Mouse (Mus musculus) cortical plate, adult 2 months (tissue): Measurements from ENCODE around the gene Ripply1. TPM values are rescaled to one million over a fixed set of nuclear protein-coding genes. Genes with fewer than 3 reads are reported as not detected.

Experiments used
- H3K27ac ChIP-seq: fragments of 200-500 bp; 2 replicates; pipeline ENCODE4 v1.5.1; 2012; ENCODE audit warnings: low read length, control low read depth, inconsistent platforms; ENCODE audit not compliant: insufficient read depth
- H3K4me1 ChIP-seq: fragments of 200-500 bp; 2 replicates; pipeline ENCODE4 v1.6.1; 2011; ENCODE audit warnings: low read length; ENCODE audit not compliant: control insufficient read depth, insufficient read depth
- H3K4me3 ChIP-seq: fragments of 200-500 bp; 2 replicates; pipeline ENCODE4 v1.5.1; 2011; ENCODE audit warnings: mild to moderate bottlenecking, low read length, control low read depth; ENCODE audit not compliant: insufficient read depth
- CTCF ChIP-seq: fragments of 200-500 bp; IDR thresholded peaks from 2 replicates; pipeline ENCODE4 v1.5.1; 2011; ENCODE audit warnings: mild to moderate bottlenecking, control low read depth, low read length; ENCODE audit not compliant: insufficient read depth; ENCODE audit errors: extremely low read depth
- POLR2A ChIP-seq: fragments of 200-500 bp; IDR thresholded peaks from 2 replicates; pipeline ENCODE4 v1.6.1; 2011; ENCODE audit warnings: mild to moderate bottlenecking, low read length, control low read depth; ENCODE audit not compliant: insufficient read depth; ENCODE audit errors: extremely low read depth
- polyA plus RNA-seq: library from polyadenylated mRNA; depleted of rRNA; stranded (reverse); fragments of >200 nt; gene quantifications from 2 replicates; pipeline ENCODE4 v1.2.3, GENCODE M21; 2012; rRNA removed

The Ripply1 gene
- polyA plus RNA-seq, 1 experiment = not detected

GRCm38 (mm10) chrX:139751855-139752254 lies 30.3 kb downstream of the Ripply1 start:
- no peak for TF ChIP-seq POLR2A
- TF ChIP-seq CTCF = peak; percentile 45; the same call in 1 of the 2 replicates
- H3K4me3 ChIP-seq = no peak overlapping the region
- H3K4me1 ChIP-seq = no peaks in the 10 kb centered on the region
- no peak overlapping the region for H3K27ac ChIP-seq

GRCm38 (mm10) chrX:139737066-139737465 lies 45.1 kb downstream of the Ripply1 start:
- TF ChIP-seq POLR2A (no peak), CTCF (no peak)
- no peak overlapping the region for H3K27ac ChIP-seq

GRCm38 (mm10) chrX:139730541-139730940 lies 51.6 kb downstream of the Ripply1 start:
- Histone ChIP-seq H3K27ac (no peak overlapping the region), H3K4me1 (no peaks in the 10 kb centered on the region), H3K4me3 (no peak overlapping the region)
- TF ChIP-seq POLR2A (no peak), CTCF (no peak)

More at GRCm38 (mm10) chrX:139737066-139737465, 45.1 kb downstream of the Ripply1 start:
- Histone ChIP-seq H3K4me1 (no peaks in the 10 kb centered on the region), H3K4me3 (no peak overlapping the region)

Other genes with a start within 250 kb of the Ripply1 start
- 7.0 and 7.7 TPM in 2 replicates for gene Rnf128, start 219.0 kb downstream of the Ripply1 start, polyA plus RNA-seq
- 1.5 and 2.0 TPM in 2 replicates for gene Tbc1d8b, start 97.4 kb downstream of the Ripply1 start, polyA plus RNA-seq
- not detected in 2 replicates for gene Gm15013, start 67.9 kb downstream of the Ripply1 start, polyA plus RNA-seq
- 0.06 and 0.21 TPM in 2 replicates for gene Cldn2, start 18.5 kb upstream of the Ripply1 start, polyA plus RNA-seq
- gene Morc4, start 89.3 kb upstream of the Ripply1 start, polyA plus RNA-seq = 3.1 and 4.0 TPM in 2 replicates
- 3.7 and 4.2 TPM in 2 replicates for gene Rbm41, start 216.2 kb upstream of the Ripply1 start, polyA plus RNA-seq